Mouse (Mus musculus): ENCODE measurements at regions not wholly inside any gene's neighbourhood (a gene's known extent, or its start where the extent isn't known, plus 50 kb on each side); places are given as distances from the start of the nearest gene placed in this dataset.

DNA sequence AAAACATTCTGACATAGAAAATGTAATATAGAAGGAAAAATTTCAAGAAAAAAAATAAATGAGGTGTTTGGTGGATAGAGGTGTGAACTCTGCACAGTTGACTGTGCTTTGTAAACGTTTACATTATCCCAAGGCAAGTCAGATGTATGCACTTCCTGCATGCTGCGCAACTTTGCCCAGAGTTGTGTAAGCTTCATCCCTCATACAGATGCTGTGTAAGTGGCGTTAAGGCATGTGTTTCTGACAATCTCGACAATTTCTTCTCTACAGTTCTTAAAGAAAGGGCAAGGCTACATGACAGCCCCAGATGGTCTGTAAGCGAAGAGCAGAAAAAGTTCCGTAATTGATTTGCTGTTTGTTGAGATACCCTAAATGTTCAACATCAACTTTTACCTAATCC lies 476.6 kb upstream of the Pitx2 start:
- Histone ChIP-seq H3K4me3 (no peak overlapping the region), H3K9ac (no peak overlapping the region), H3K27me3 (peaks cover 2% of the 10 kb centered on the region; the same call in 1 of the 2 replicates), H3K27ac (no peak overlapping the region), H3K4me2 (no peak overlapping the region), H3K9me3 (no peaks in the 10 kb centered on the region), H3K36me3 (no peaks in the 10 kb centered on the region), H3K4me1 (no peaks in the 10 kb centered on the region)
- 77% methylated on average over 6 of the region's 6 CpGs for WGBS
- no peak for ATAC-seq (ENCODE audit: insufficient number of reproducible peaks, insufficient read depth, low FRiP score, low TSS enrichment, low read depth)

DNA sequence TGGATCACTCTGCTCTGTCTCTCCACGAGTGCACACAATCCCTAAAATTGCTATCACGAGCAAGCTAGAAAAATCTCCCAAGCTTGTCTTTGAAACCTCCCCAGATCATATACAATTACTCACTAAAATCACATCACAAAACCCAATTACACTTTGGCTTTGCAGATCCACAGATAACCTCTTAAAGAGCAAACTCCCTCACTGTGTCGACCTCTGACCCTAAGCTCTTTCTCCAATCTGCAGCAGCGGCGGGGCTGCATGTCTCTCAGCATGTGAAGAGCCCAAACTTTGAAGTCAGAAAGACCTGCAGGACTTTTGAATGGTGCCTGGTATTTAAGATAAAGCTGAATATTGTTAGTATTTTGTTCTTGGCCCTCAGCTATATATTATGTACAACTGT lies 479.4 kb upstream of the Pitx2 start:
- Histone ChIP-seq H3K36me3 (no peaks in the 10 kb centered on the region), H3K9me3 (no peaks in the 10 kb centered on the region), H3K27ac (no peak overlapping the region), H3K4me2 (no peak overlapping the region), H3K9ac (no peak overlapping the region), H3K4me3 (no peak overlapping the region), H3K27me3 (peaks cover 2% of the 10 kb centered on the region; the same call in 1 of the 2 replicates), H3K4me1 (no peaks in the 10 kb centered on the region)
- 34% methylated on average over 5 of the region's 5 CpGs for WGBS
- no peak for ATAC-seq (ENCODE audit: insufficient number of reproducible peaks, insufficient read depth, low FRiP score, low TSS enrichment, low read depth)

DNA sequence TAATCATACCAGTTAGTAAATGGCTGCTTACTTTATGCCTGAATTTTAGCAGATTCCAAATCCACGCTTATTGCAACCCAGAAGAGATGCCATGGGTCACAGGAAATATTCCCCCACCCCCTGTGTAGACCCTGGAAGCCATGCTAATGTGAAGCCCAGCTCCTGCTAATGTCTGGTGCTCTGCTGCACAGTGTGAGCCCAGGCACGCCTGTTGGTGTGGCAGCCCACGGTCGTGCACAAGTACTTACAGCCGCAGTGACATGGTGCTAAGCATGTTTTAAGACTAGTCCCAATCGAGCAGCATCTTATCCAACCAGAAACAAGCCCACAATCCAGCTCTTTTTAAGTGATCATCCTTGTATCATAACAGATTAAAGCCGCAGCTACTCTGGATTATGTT lies 480.5 kb upstream of the Pitx2 start:
- ATAC-seq (ENCODE audit: insufficient number of reproducible peaks, insufficient read depth, low FRiP score, low TSS enrichment, low read depth): no peak
- Histone ChIP-seq H3K4me1 (no peaks in the 10 kb centered on the region), H3K9me3 (no peaks in the 10 kb centered on the region), H3K27me3 (peaks cover 2% of the 10 kb centered on the region; the same call in 1 of the 2 replicates), H3K36me3 (no peaks in the 10 kb centered on the region), H3K4me2 (no peak overlapping the region), H3K9ac (no peak overlapping the region), H3K4me3 (no peak overlapping the region), H3K27ac (no peak overlapping the region)
- 73% methylated on average over 7 of the region's 7 CpGs for WGBS

DNA sequence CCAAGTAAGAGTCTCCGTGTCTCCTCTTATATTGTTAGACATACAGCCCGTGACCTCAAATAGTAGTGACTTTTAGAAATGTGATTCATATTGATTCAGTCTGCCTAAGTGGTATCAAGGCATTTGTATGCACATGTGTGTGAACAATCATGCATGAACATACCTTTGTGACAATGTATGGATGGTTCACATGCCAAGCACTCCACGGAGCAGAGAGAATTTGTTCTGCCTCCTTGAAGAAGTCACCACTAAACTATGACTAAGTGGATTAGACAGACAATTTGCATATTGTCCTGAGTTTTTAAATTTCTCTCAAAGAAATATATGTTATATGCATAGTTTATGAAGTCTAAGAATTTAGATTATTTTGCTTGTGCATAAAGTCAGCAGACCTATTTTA lies 492.4 kb upstream of the Pitx2 start:
- WGBS: 67% methylated on average over 3 of the region's 3 CpGs
- Histone ChIP-seq H3K4me3 (no peak overlapping the region), H3K4me2 (no peak overlapping the region), H3K4me1 (no peaks in the 10 kb centered on the region), H3K9me3 (no peaks in the 10 kb centered on the region), H3K27me3 (no peaks in the 10 kb centered on the region), H3K36me3 (no peaks in the 10 kb centered on the region), H3K27ac (no peak overlapping the region), H3K9ac (no peak overlapping the region)
- no peak for ATAC-seq (ENCODE audit: insufficient number of reproducible peaks, insufficient read depth, low FRiP score, low TSS enrichment, low read depth)

DNA sequence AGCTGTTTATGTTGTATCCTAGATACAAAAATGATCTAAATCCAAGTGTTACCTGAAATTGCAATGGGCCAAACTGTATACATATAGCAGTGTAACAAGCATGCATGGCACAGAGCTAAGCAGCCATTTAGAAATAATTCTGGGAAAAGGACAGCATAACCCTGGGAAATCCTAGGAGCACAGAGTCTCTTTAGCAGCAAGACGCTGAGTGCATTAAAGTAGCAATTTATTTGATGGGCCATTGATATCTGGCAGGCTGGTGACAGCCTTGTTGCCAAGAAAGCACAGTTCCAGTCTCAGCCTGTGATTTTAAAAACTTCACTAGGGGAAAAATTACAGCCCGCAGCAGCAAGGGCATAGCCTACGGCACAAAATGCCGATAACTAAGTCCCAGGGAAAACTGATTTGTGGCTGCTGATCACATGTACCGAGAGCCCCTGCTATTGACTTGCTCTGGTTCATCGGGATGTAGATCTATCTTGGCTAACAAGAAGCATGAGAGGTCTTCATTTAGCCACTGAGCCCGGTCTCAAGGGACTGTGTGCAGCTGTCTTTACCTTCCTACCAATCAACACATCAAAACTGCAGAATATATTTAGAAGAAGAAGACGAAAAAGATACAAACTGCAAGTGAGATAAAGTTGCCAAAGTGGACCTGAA lies 531.1 kb upstream of the Pitx2 start:
- H3K4me1 ChIP-seq: peaks cover 10% of the 10 kb centered on the region
- WGBS: 54% methylated on average over 8 of the region's 8 CpGs
- no peak for ATAC-seq (ENCODE audit: insufficient number of reproducible peaks, insufficient read depth, low FRiP score, low TSS enrichment, low read depth)

DNA sequence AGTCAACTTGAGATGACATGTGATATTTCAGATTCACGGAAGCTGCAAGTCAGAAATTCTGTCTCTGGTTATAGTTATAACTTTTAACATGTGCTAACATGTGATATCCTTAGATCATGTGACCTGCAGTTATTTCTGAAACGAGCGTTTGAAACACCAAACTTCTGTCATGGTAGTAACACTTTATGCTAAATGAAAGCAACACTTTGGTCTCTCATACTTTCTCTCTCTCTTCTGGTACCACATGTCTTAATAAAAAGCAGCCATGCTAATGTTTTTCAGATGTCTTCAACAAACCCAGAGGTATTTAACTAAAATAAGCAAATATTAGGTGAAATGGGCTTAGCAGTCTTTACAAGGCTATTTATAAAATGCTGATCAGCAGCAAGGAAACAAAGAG lies 534.5 kb upstream of the Pitx2 start:
- Histone ChIP-seq H3K4me3 (no peak overlapping the region), H3K27ac (no peak overlapping the region), H3K9ac (no peak overlapping the region), H3K9me3 (no peaks in the 10 kb centered on the region), H3K36me3 (no peaks in the 10 kb centered on the region), H3K4me2 (no peak overlapping the region), H3K27me3 (peaks cover 16% of the 10 kb centered on the region), H3K4me1 (peaks cover 10% of the 10 kb centered on the region)
- 12% methylated on average over 3 of the region's 3 CpGs for WGBS
- no peak for ATAC-seq (ENCODE audit: insufficient number of reproducible peaks, insufficient read depth, low FRiP score, low TSS enrichment, low read depth)

More for the DNA sequence above, 531.1 kb upstream of the Pitx2 start:
- H3K9me3 ChIP-seq: no peaks in the 10 kb centered on the region
- H3K36me3 ChIP-seq: no peaks in the 10 kb centered on the region
- H3K27ac ChIP-seq: no peak overlapping the region
- H3K4me2 ChIP-seq: no peak overlapping the region
- H3K9ac ChIP-seq: no peak overlapping the region
- peaks cover 24% of the 10 kb centered on the region for H3K27me3 ChIP-seq
- H3K4me3 ChIP-seq: no peak overlapping the region

DNA sequence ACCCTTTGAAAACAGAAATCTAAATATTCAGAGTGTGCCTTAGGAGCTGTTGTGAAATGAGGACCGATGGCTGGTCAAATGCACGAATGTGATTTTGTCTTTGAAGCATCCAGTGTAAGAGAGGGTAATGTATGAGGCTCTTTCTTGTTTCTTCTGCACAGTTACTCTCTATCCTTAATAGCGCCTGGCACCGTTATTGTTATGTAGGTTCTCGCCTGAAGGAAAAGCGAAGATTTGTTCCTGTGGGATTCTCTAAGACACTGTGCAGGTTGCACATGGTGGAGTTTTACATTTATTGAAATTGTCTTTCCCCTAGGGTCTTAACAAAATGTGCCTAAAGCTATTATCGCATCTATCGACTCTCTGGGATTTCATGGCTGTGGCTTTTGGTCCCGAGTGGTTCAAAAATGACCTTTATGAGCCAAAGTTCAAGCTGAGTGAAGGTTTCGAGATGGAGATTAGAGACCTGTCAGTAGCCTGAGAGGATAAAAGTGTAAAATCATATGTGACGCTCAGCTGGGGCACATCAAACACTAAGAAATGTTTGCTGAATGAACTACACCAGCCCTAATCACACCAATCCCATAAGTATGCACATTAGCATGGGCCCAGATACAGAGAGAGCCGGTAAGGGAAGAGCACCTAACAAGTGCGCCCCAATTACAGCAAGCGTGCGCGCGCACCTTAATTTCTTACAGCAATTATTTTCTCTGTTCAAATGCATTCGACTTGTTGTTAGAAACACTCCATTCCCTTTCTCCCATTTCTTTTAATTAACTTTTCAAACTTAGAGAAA lies 562.5 kb upstream of the Pitx2 start:
- H3K4me3 ChIP-seq: no peak overlapping the region
- no peaks in the 10 kb centered on the region for H3K9me3 ChIP-seq
- H3K4me1 ChIP-seq: no peaks in the 10 kb centered on the region
- 71% methylated on average over 18 of the region's 18 CpGs for WGBS
- no peaks in the 10 kb centered on the region for H3K36me3 ChIP-seq
- no peaks in the 10 kb centered on the region for H3K27me3 ChIP-seq
- H3K9ac ChIP-seq: no peak overlapping the region
- H3K4me2 ChIP-seq: no peak overlapping the region
- ATAC-seq (ENCODE audit: insufficient number of reproducible peaks, insufficient read depth, low FRiP score, low TSS enrichment, low read depth): no peak
- H3K27ac ChIP-seq: no peak overlapping the region

DNA sequence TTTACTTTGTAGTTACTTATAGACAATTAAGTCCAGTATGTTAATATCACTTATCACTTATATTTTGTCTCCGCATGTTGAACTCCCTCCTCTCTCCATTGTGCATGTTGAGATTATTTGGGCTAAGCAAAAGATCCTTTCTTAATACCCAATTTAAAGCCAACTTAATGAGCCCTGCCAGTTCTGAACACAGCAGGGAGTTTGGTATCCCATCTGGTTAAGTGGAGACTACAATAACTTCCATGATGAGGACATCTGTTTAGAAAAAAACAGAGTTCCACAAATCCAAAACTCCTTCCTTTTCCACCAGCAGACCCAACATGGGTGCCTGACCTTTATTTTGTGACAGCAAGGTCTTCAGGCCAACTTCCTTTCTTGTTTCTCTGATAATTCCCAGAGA lies 572.0 kb upstream of the Pitx2 start:
- no peaks in the 10 kb centered on the region for H3K9me3 ChIP-seq
- no peaks in the 10 kb centered on the region for H3K27me3 ChIP-seq
- WGBS: 90% methylated on average over 1 of the region's 1 CpGs
- no peak overlapping the region for H3K27ac ChIP-seq
- no peak for ATAC-seq (ENCODE audit: insufficient number of reproducible peaks, insufficient read depth, low FRiP score, low TSS enrichment, low read depth)
- no peaks in the 10 kb centered on the region for H3K4me1 ChIP-seq
- H3K4me2 ChIP-seq: no peak overlapping the region
- H3K4me3 ChIP-seq: no peak overlapping the region
- H3K36me3 ChIP-seq: no peaks in the 10 kb centered on the region
- H3K9ac ChIP-seq: no peak overlapping the region

DNA sequence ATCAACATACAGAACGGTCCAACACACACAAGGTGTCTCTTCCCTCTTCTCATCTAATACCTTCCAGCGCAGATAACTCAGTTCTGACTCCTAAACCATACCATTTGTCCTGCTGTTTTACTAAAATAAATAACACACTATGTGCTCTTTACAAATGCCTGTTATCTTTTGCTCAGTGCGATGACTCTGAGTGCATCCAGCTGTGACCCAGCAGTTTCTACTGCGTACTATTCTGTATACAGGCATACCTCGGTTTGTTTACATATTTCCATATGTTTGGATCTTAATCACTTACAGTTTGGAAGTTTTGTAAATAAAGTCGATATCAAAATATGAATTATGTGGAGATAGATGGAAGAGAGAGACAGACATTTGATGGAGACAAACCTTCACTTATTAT lies 583.0 kb upstream of the Pitx2 start:
- Histone ChIP-seq H3K27ac (no peak overlapping the region), H3K4me1 (no peaks in the 10 kb centered on the region), H3K4me3 (no peak overlapping the region), H3K9me3 (no peaks in the 10 kb centered on the region), H3K36me3 (no peaks in the 10 kb centered on the region), H3K27me3 (no peaks in the 10 kb centered on the region), H3K4me2 (no peak overlapping the region), H3K9ac (no peak overlapping the region)
- 82% methylated on average over 6 of the region's 6 CpGs for WGBS
- no peak for ATAC-seq (ENCODE audit: insufficient number of reproducible peaks, insufficient read depth, low FRiP score, low TSS enrichment, low read depth)

DNA sequence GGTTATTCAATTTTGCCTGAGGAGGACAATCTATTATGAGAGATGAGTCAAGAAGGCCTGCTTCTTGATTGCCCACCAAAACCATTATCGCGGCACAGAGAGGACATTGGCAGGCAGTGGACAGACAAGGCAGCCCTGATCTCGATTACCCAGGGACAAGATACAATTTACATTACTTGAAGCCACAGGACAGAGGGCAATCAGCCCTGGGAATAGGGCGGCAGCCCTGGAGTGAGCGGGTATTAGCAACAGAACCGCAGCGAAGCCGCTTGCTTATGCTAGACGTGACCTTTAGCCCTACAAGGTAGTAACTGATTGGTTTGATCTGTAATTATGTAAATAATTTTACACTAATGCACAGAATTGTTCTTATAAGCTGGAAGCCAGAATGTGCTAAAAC lies 586.0 kb upstream of the Pitx2 start:
- H3K9ac ChIP-seq: no peak overlapping the region
- H3K27me3 ChIP-seq: peaks cover 6% of the 10 kb centered on the region
- no peak overlapping the region for H3K4me2 ChIP-seq
- WGBS: 77% methylated on average over 9 of the region's 9 CpGs
- no peak overlapping the region for H3K27ac ChIP-seq
- no peak for ATAC-seq (ENCODE audit: insufficient number of reproducible peaks, insufficient read depth, low FRiP score, low TSS enrichment, low read depth)
- H3K36me3 ChIP-seq: no peaks in the 10 kb centered on the region
- no peaks in the 10 kb centered on the region for H3K9me3 ChIP-seq
- no peaks in the 10 kb centered on the region for H3K4me1 ChIP-seq
- no peak overlapping the region for H3K4me3 ChIP-seq

DNA sequence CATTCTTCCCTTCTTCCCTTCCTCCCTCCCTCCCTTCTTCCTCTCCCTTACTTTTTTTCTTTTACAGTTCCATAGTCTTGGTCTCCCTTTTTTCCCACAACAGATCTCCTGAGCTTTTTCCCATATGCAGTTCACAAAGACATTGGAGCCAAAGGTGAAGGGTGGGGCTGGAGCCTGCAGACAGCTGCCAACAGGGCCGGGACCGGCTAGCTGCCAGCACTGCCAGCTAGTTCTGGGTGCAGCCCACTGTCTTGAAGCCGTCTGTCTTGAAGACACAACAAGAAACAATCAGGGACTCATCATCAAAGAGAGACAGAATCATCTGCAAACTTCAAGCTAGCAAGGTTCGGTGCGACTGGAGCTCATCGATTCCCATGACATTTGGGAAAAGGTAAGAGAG lies 588.9 kb upstream of the Pitx2 start:
- peaks cover 6% of the 10 kb centered on the region for H3K27me3 ChIP-seq
- no peaks in the 10 kb centered on the region for H3K36me3 ChIP-seq
- H3K4me1 ChIP-seq: no peaks in the 10 kb centered on the region
- no peaks in the 10 kb centered on the region for H3K9me3 ChIP-seq
- no peak overlapping the region for H3K9ac ChIP-seq
- no peak overlapping the region for H3K4me2 ChIP-seq
- H3K27ac ChIP-seq: no peak overlapping the region
- WGBS: 71% methylated on average over 6 of the region's 6 CpGs
- H3K4me3 ChIP-seq: no peak overlapping the region
- no peak for ATAC-seq (ENCODE audit: insufficient number of reproducible peaks, insufficient read depth, low FRiP score, low TSS enrichment, low read depth)

DNA sequence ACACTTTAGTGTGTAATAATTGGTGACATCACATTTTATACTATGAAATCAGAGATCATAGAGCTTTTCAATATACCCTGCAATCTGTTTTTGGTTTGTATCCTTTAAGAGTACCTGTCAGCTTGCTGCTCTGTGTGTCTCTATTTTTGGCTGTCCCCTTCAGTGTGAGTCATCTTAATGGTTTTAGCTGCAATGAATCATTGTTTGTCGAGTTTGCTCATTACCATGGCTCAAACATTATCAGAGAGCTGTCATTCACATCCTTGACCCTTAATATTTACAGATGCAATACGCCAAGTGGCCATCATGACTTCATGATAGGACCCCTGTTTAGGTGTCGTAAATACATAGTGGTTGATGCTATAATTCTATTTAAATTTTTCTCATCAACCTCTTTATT lies 591.0 kb upstream of the Pitx2 start:
- Histone ChIP-seq H3K9ac (no peak overlapping the region), H3K4me3 (no peak overlapping the region), H3K4me2 (no peak overlapping the region), H3K27me3 (peaks cover 6% of the 10 kb centered on the region), H3K4me1 (no peaks in the 10 kb centered on the region), H3K9me3 (no peaks in the 10 kb centered on the region), H3K36me3 (no peaks in the 10 kb centered on the region), H3K27ac (no peak overlapping the region)
- ATAC-seq (ENCODE audit: insufficient number of reproducible peaks, insufficient read depth, low FRiP score, low TSS enrichment, low read depth): no peak
- WGBS: 80% methylated on average over 3 of the region's 3 CpGs
